Mouse (Mus musculus): ENCODE results near the gene Leo1.

DNA sequence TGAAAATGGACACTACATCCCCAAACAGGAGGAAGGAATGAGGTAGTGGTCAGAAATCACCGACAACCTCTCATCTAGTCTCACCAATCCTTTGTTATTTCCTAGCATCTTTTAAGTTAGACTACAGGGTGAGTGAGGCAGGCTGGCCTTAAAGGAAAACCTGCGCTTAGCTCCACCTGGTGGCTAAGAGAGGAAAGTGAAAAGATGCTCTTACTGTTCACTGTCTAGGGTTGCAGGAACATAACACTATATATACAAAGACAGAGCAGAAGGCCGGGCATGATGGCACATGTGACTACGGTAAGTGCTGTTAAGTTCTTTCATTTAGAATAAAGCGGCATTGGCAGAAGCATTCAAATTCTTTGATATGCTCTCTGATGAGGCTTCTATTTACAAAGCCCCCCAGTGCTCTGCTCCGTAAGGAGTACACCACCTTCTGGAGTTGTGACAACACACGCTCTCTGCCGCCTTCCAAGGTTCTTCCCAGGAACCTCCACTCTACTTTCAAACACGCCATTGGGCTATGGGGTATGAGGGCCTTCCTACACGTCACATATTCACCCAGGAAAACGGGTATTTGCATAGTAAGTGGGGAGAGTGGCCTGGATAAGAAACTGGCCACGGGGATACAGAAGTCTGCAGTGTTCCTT is 74.3 kb downstream of the Leo1 start:
- TF ChIP-seq POLR2A (IDR thresholded peaks at IDR 0.05; ENCODE audit: borderline replicate concordance, low read depth, low read length): no peak
- TF ChIP-seq CTCF (IDR thresholded peaks at IDR 0.05; ENCODE audit: low read depth, low read length): no peak

All from bone marrow macrophage, adult 2 months (primary cell).